Mouse (Mus musculus) forebrain, embryonic 13.5 days (tissue): ENCODE results near the gene Nlrc4. TPM values are rescaled to one million over a fixed set of nuclear protein-coding genes. Genes with fewer than 3 reads are reported as not detected.

Experiments used
- ATAC-seq: fragments of 200-750 bp; cut with Nextera tagmentation; 2 replicates; pipeline ENCODE4 v1.8.0; 2017
- H3K27ac ChIP-seq: fragments of 300-500 bp; sonication (generic); 2 replicates; pipeline ENCODE4 v1.5.1; 2015; ENCODE audit warnings: inconsistent platforms, mild to moderate bottlenecking, moderate library complexity
- H3K27me3 ChIP-seq: fragments of 300-500 bp; sonication (generic); 2 replicates; pipeline ENCODE4 v1.6.1; 2015; ENCODE audit warnings: mild to moderate bottlenecking, inconsistent platforms
- H3K36me3 ChIP-seq: fragments of 300-500 bp; sonication (generic); 2 replicates; pipeline ENCODE4 v1.6.1; 2015; ENCODE audit warnings: mild to moderate bottlenecking, inconsistent platforms; ENCODE audit not compliant: poor library complexity, severe bottlenecking
- H3K4me1 ChIP-seq: fragments of 300-500 bp; sonication (generic); 2 replicates; pipeline ENCODE4 v1.6.1; 2015; ENCODE audit warnings: inconsistent platforms
- H3K4me2 ChIP-seq: fragments of 300-500 bp; sonication (generic); 2 replicates; pipeline ENCODE4 v1.6.1; 2015; ENCODE audit warnings: inconsistent platforms, mild to moderate bottlenecking, moderate library complexity
- H3K4me3 ChIP-seq: fragments of 300-500 bp; sonication (generic); 2 replicates; pipeline ENCODE4 v1.5.1; 2015; ENCODE audit warnings: mild to moderate bottlenecking, inconsistent platforms
- H3K9ac ChIP-seq: fragments of 300-500 bp; sonication (generic); 2 replicates; pipeline ENCODE4 v1.6.1; 2015; ENCODE audit warnings: mild to moderate bottlenecking, inconsistent platforms
- H3K9me3 ChIP-seq: fragments of 300-500 bp; sonication (generic); replicated peaks from 2 replicates; pipeline ENCODE4 v1.6.1; 2016; ENCODE audit warnings: inconsistent platforms
- whole genome bisulfite sequencing: fragments of 180-500 bp; shearing (Covaris S2); methylation state at CpG from one replicate; pipeline ENCODE4 v1.1.7; 2015; 5-methylcytosine and 5-hydroxymethylcytosine counted together
- polyA plus RNA-seq: library from polyadenylated mRNA; unstranded; fragments of >200 nt; fragmentation: Nextera tagmentation; extraction: Ambion mirVana; gene quantifications from 2 replicates; pipeline ENCODE4 v1.2.1, GENCODE M21; 2015

The Nlrc4 gene
- polyA plus RNA-seq, 1 experiment from 2014 or later: 0.31 TPM

DNA sequence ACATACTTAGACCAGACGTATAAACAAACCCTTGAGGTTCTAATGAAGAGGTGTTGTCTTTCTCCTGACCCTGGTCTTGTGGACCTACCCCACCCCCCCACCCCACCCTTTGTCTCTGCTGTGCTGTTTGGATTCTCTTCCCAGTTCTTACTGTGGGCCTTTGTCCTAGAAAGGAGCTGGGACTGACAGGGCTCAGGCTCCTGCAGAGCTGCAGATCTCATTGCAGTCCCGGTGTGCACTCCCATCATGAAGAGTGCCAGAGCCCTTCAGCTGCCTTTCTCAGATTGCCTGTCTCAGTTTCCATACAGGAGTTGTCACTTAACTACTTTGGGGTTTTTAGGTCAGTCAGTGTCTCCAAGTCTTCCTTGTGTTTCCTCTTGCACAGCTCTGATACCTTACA, 38.3 kb downstream of the Nlrc4 start:
- Histone ChIP-seq H3K4me3 (no peak overlapping the region), H3K4me2 (no peak overlapping the region), H3K9me3 (no peaks in the 10 kb centered on the region), H3K4me1 (peaks cover 8% of the 10 kb centered on the region; the same call in 1 of the 2 replicates), H3K9ac (no peak overlapping the region), H3K36me3 (peaks cover 68% of the 10 kb centered on the region), H3K27ac (no peak overlapping the region), H3K27me3 (no peaks in the 10 kb centered on the region)
- ATAC-seq: no peak
- WGBS: 49% methylated on average over 2 of the region's 2 CpGs

DNA sequence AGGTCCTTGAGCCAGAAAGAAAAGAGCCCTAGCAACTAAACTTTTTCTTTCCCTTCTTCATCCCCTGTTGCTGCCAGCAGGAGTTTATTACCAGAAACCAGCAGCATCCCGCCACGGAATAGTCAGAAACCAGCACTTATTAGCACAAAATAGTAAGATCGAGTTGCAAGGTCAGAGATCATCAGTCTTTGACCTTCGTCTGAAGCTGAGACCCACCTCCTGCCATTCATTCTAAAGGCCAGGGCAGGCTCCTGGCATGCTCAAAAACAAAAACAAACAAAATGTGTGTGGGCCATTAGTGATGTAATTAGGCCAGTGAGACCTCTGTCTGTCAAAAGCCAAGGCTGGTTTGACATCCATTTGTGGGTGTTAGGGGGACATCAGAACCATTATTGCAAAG, 40.8 kb downstream of the Nlrc4 start:
- Histone ChIP-seq H3K4me1 (no peaks in the 10 kb centered on the region), H3K9me3 (no peaks in the 10 kb centered on the region), H3K36me3 (peaks cover 74% of the 10 kb centered on the region), H3K27me3 (no peaks in the 10 kb centered on the region), H3K9ac (no peak overlapping the region), H3K27ac (no peak overlapping the region), H3K4me3 (no peak overlapping the region), H3K4me2 (no peak overlapping the region)
- ATAC-seq: no peak
- WGBS: 43% methylated on average over 4 of the region's 4 CpGs

DNA sequence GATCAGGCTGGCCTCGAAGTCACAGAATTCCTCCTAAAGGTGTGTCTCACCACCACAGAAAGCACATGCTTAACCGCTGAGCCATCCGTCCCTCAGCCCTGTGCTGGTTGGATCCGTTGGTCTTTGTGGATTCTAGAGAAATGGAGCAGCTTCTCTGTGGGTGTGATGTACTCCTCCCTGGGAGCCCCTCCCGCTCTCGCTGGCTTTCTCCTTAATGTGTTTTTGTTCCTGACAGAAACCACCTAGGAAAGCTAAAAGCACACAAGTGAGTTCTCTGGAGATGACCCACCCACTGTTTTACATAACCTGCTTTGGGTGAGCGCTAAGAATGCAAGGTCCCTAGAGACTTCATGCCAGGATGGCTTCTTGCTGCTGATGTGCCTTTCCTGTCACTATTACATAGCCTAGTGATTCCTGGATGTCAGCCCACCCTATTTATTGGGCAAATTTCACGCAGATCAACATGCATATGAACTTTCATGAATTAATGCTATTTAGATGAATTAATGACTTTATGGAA, 42.0 kb downstream of the Nlrc4 start:
- Histone ChIP-seq H3K9me3 (no peaks in the 10 kb centered on the region), H3K4me2 (no peak overlapping the region), H3K27me3 (no peaks in the 10 kb centered on the region), H3K36me3 (peaks cover 75% of the 10 kb centered on the region), H3K4me3 (no peak overlapping the region), H3K27ac (no peak overlapping the region), H3K9ac (no peak overlapping the region), H3K4me1 (no peaks in the 10 kb centered on the region)
- ATAC-seq: no peak
- WGBS: 91% methylated on average over 8 of the region's 8 CpGs

DNA sequence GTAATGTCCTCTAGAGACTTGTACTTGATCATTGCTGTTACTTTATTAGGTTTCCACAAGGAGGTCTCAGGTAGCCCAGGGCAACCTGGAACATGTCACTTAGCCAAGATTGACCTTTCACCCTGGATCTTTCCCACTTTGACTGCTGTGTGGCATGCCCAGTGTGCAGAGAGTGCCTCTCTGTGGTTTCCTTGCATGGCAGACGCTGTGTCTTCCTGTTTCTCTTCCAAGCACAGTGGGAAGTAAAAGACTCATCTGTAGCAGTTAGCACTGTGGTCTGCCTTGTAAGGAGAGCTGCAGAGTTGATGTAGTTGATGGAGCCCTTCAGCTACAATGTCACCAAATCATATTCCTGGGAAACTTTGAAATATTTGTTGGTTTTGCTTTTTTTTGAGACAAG, 44.3 kb downstream of the Nlrc4 start:
- Histone ChIP-seq H3K27me3 (no peaks in the 10 kb centered on the region), H3K36me3 (peaks cover 74% of the 10 kb centered on the region), H3K4me2 (no peak overlapping the region), H3K27ac (no peak overlapping the region), H3K4me3 (no peak overlapping the region), H3K9me3 (no peaks in the 10 kb centered on the region), H3K4me1 (no peaks in the 10 kb centered on the region), H3K9ac (no peak overlapping the region)
- ATAC-seq: no peak
- 80% methylated on average over 1 of the region's 1 CpGs for WGBS

DNA sequence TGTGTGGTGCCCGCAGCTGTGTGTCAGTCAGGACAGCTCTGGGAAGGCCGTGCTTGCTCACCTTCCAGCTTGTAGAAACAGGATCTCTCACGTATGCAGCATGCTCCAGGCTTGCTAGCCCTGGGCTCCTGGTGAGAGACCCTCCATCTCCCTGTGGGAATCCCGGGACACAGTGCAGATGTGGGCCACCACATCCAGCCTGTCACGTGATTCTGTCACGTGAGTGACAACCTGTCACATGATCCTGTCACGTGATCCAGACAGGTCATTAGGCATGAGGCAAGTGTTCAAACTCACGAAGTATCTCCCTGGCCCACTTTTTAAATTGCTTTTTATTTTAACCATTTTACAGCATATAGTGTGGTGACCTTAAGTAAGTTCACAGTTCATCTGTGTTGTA, 45.6 kb downstream of the Nlrc4 start:
- Histone ChIP-seq H3K9me3 (no peaks in the 10 kb centered on the region), H3K4me2 (no peak overlapping the region), H3K4me3 (no peak overlapping the region), H3K4me1 (no peaks in the 10 kb centered on the region), H3K27me3 (no peaks in the 10 kb centered on the region), H3K27ac (no peak overlapping the region), H3K36me3 (peaks cover 73% of the 10 kb centered on the region), H3K9ac (no peak overlapping the region)
- ATAC-seq: no peak
- WGBS: 88% methylated on average over 8 of the region's 8 CpGs

DNA sequence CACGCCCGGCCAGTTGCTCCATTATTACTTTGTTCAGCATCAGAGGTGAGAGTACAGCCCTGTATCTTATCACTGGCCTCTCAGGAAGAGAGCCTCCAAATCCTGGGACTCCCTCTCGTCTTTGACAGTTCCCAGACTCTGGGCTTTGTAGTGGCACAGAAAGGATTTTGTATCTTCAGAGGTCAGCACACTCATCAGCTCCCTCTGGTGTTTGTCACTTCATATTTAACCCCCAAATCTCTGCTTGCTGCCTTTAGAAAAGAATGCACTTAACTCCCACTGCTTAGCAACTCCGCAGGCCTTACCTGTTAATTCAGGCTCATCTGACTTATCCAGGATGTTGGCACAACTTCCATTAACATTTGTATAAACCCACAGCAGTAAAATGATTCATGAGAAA, 49.2 kb downstream of the Nlrc4 start:
- Histone ChIP-seq H3K4me1 (no peaks in the 10 kb centered on the region), H3K4me2 (no peak overlapping the region), H3K9ac (no peak overlapping the region), H3K36me3 (peaks cover 69% of the 10 kb centered on the region), H3K27me3 (no peaks in the 10 kb centered on the region), H3K27ac (no peak overlapping the region), H3K4me3 (no peak overlapping the region), H3K9me3 (no peaks in the 10 kb centered on the region)
- 66% methylated on average over 4 of the region's 4 CpGs for WGBS
- no peak for ATAC-seq

DNA sequence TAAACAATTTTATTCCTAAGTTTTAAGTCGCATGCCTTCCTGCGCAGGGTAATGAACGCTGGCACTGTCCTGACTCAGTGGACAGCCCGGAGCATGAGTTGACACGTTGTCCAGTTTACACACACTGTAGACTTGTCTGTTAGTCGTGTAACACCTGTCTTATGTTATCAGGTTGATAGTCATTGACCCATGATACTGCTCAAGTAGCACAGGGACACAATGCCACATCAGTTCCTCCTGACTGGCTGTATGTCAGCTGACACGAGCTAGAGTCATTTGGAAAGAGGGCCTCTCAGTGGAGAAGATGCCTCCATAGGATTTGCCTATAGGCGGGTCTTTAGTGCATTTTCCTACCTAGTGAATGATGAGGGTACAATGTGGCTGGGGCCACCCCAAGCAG, 52.5 kb downstream of the Nlrc4 start:
- H3K9me3 ChIP-seq: no peaks in the 10 kb centered on the region
- no peak overlapping the region for H3K4me3 ChIP-seq
- WGBS: 90% methylated on average over 8 of the region's 8 CpGs
- H3K4me1 ChIP-seq: no peaks in the 10 kb centered on the region
- H3K27me3 ChIP-seq: no peaks in the 10 kb centered on the region
- no peak for ATAC-seq
- H3K9ac ChIP-seq: no peak overlapping the region
- no peak overlapping the region for H3K27ac ChIP-seq
- H3K36me3 ChIP-seq: peaks cover 71% of the 10 kb centered on the region
- H3K4me2 ChIP-seq: no peak overlapping the region

DNA sequence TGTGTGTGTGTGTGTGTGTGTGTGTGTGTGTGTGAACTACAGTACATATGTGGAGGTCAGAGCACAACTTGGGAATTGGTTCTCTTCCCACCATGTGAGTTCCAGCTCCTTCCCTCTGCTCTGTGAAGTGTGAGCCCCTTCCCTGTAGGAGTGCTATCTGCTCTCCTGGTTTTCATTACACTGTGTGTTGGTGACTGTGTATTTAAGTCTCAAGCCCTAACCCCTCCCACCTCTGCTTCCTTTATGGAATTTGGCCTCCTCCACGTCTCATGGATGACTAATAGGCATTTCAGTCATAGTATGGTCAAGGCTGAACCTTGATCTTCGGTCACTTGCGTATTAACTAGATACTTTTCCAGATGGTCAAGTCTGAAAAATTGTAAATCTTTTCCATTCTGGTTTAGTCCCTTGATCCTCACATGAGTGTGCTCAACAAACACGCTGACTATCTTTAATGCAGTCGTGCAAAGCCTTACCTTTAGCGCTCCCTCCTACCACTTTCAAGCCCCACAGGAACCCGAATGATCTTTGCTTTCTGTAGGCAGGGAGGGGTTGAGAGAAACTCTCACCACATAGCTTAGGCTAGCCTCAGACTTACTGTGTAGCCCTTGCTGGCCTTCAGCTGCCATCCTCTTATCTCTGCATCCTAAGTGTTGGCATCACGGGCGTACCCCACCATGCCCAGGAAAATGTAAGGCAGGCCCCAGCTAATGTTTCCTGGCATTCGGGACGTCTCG, 56.3 kb downstream of the Nlrc4 start:
- Histone ChIP-seq H3K4me3 (no peak overlapping the region), H3K9me3 (no peaks in the 10 kb centered on the region), H3K36me3 (peaks cover 52% of the 10 kb centered on the region), H3K27ac (no peak overlapping the region), H3K4me1 (no peaks in the 10 kb centered on the region), H3K4me2 (no peak overlapping the region), H3K9ac (no peak overlapping the region), H3K27me3 (no peaks in the 10 kb centered on the region)
- WGBS: 95% methylated on average over 12 of the region's 12 CpGs
- no peak for ATAC-seq

DNA sequence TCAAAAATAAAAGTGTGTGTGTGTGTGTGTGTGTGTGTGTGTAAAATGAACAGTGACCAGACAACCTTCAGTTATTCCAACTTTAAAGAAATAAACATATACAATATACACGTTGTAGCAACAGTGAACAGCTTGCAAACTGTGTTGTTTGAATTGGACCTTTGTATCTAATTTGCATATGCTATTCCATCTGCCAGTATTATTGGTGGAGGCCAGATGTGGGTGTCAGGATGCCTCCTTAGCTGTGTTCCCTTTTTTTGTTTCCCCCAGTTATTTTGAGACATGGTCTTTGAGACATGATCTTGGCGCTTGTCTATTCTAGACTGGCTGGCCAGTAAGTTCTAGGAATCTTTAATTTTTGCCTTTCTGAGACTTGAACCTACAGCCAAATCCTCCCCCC, 61.8 kb downstream of the Nlrc4 start:
- ATAC-seq: no peak
- Histone ChIP-seq H3K9ac (no peak overlapping the region), H3K4me3 (no peak overlapping the region)

DNA sequence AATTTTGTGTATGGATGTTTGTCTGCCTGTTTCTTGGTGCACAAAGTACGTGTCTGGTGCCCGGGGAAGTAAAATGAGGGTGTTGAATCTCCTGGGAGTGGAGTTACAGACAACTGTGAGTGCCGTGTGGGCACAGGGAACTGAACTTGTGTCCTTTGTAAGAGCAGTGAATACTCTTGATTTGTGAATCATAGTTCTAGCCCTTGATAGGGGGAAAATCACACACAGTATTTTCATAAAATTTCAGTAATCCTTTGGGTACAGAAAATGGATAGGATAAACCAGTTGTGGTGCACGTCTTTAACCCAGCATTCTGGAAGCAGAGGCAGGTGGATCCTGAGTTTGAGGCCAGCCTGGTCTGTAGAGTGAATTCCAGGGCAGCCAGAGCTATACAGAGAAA, 62.2 kb downstream of the Nlrc4 start:
- WGBS: 89% methylated on average over 4 of the region's 4 CpGs
- Histone ChIP-seq H3K9me3 (no peaks in the 10 kb centered on the region), H3K4me1 (peaks cover 14% of the 10 kb centered on the region), H3K9ac (no peak overlapping the region; the same call in 1 of the 2 replicates), H3K36me3 (peaks cover under 1% of the 10 kb centered on the region; the same call in 1 of the 2 replicates), H3K4me2 (peak overlapping the region; percentile 72), H3K4me3 (peak overlapping the region; percentile 76; the same call in 1 of the 2 replicates), H3K27me3 (no peaks in the 10 kb centered on the region), H3K27ac (no peak overlapping the region)
- ATAC-seq: no peak

More for the DNA sequence above, 61.8 kb downstream of the Nlrc4 start:
- Histone ChIP-seq H3K4me2 (peak overlapping the region; percentile 72; the same call in 1 of the 2 replicates), H3K27ac (no peak overlapping the region), H3K9me3 (no peaks in the 10 kb centered on the region), H3K27me3 (no peaks in the 10 kb centered on the region), H3K4me1 (peaks cover 14% of the 10 kb centered on the region), H3K36me3 (peaks cover 4% of the 10 kb centered on the region)
- 90% methylated on average over 2 of the region's 2 CpGs for WGBS

DNA sequence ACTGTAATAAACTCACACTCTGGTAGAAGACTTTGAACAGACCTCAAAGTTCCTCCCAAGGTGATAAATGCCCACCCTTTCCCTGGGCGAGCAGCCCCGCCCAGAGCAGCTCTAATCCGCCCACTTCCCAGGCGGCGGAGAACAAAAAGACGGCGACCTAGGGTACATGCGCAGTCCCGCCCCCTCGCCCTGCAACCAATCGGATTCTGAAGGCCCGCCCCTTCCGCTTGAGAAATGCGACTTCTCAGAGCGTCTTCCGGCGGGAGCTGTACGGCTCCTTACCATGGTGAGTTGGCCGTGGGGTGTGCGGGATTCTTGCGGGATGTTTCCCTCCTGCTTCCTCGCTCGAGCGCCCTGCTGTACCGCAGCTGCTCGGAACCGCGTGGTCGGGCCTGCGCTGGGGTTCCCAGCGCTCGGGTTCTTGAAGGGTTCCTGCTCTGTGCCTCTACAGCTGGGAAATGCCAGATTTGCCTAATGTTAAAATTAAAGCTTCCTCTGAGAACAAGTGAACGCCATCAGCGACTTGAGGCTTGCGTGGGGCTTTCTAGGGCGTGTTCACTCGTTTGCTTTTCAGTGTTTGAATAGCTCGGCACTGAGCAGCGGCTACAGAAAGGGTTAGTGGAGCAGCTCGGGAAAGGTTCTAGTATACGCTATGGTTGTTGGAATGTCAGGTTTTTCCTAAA, 63.4 kb downstream of the Nlrc4 start, which contains the start of gene Slc30a6:
TSS of gene Slc30a6 (plus strand) at position 226 of the 683 bp plus-strand sequence.
- H3K9ac ChIP-seq: peak within 1 kb of the TSS; percentile 92
- WGBS: under 1% methylated on average over 41 of the region's 41 CpGs
- H3K36me3 ChIP-seq: no peaks in the 10 kb centered on the region
- no peaks in the 10 kb centered on the region for H3K9me3 ChIP-seq
- H3K4me2 ChIP-seq: peak within 1 kb of the TSS; percentile 72
- H3K27ac ChIP-seq: peak within 1 kb of the TSS; percentile 88
- peak; percentile 99 for ATAC-seq
- peak within 1 kb of the TSS; percentile 76 for H3K4me3 ChIP-seq
- no peaks in the 10 kb centered on the region for H3K27me3 ChIP-seq
- H3K4me1 ChIP-seq: peaks cover 14% of the 10 kb centered on the region

DNA sequence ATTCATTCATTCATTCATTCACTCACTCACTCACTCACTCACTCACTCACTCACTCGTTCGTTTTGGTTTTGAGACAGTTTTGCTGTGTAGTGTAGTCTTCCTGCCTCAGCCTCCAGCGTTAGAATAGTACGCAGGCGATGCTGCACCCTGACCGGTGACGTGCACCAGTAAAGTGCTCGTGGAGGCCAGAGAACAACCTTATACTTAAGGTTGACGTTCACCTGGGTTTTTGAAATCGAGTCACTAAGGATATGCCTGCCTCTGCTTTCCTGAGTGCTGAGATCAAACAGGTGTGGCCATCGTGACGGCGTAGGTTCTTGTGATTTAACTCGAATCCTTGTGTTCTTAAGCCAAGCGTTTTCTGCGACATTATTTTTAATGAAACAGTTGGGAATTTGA, 64.1 kb downstream of the Nlrc4 start:
- no peak overlapping the region for H3K27ac ChIP-seq
- H3K4me3 ChIP-seq: peak overlapping the region; percentile 76
- H3K27me3 ChIP-seq: no peaks in the 10 kb centered on the region
- ATAC-seq: peak; percentile 27
- peak overlapping the region; percentile 43; the same call in 1 of the 2 replicates for H3K9ac ChIP-seq
- H3K4me1 ChIP-seq: peaks cover 14% of the 10 kb centered on the region
- no peaks in the 10 kb centered on the region for H3K9me3 ChIP-seq
- peak overlapping the region; percentile 72 for H3K4me2 ChIP-seq
- H3K36me3 ChIP-seq: no peaks in the 10 kb centered on the region
- WGBS: 25% methylated on average over 16 of the region's 16 CpGs
